Mouse (Mus musculus): ENCODE results near the gene Tbxas1.

Tbxas1 gene

GRCm38 (mm10) chr6:38960791-38961426 is 85.7 kb downstream of the Tbxas1 start:
- no peak for DNase-seq (ENCODE audit: low spot score)

GRCm38 (mm10) chr6:38961427-38962033 is 86.3 kb downstream of the Tbxas1 start:
- no peak for DNase-seq (ENCODE audit: low spot score)

GRCm38 (mm10) chr6:38966839-38967238 is 91.6 kb downstream of the Tbxas1 start:
- no peak for DNase-seq (ENCODE audit: low spot score)

GRCm38 (mm10) chr6:38967288-38967687 is 92.1 kb downstream of the Tbxas1 start:
- DNase-seq (ENCODE audit: low spot score) = no peak

GRCm38 (mm10) chr6:38967988-38968387 is 92.8 kb downstream of the Tbxas1 start:
- DNase-seq (ENCODE audit: low spot score) = no peak

- no peak for DNase-seq (ENCODE audit: low spot score)
Measured at GRCm38 (mm10) chr6:38969944-38970740, 94.9 kb downstream of the Tbxas1 start.

GRCm38 (mm10) chr6:38970759-38971158 is 95.6 kb downstream of the Tbxas1 start:
- DNase-seq (ENCODE audit: low spot score) = no peak

- no peak for DNase-seq (ENCODE audit: low spot score)
Measured at GRCm38 (mm10) chr6:38972826-38973225, 97.6 kb downstream of the Tbxas1 start.

GRCm38 (mm10) chr6:38973441-38974161 is 98.4 kb downstream of the Tbxas1 start:
- no peak for DNase-seq (ENCODE audit: low spot score)

- no peak for DNase-seq (ENCODE audit: low spot score)
Measured at GRCm38 (mm10) chr6:38974162-38974525, 98.9 kb downstream of the Tbxas1 start.

- DNase-seq (ENCODE audit: low spot score) = no peak
Measured at GRCm38 (mm10) chr6:38974536-38975268, 99.5 kb downstream of the Tbxas1 start.

- DNase-seq (ENCODE audit: low spot score) = no peak
Measured at GRCm38 (mm10) chr6:38975866-38976265, 100.7 kb downstream of the Tbxas1 start.

- DNase-seq (ENCODE audit: low spot score) = no peak
Measured at GRCm38 (mm10) chr6:38976355-38976754, 101.2 kb downstream of the Tbxas1 start.

GRCm38 (mm10) chr6:38980921-38981715 is 105.9 kb downstream of the Tbxas1 start:
- peak; percentile 60 for DNase-seq (ENCODE audit: low spot score)

- no peak for DNase-seq (ENCODE audit: low spot score)
Measured at GRCm38 (mm10) chr6:38982071-38982470, 106.9 kb downstream of the Tbxas1 start.

GRCm38 (mm10) chr6:38982656-38983055 is 107.5 kb downstream of the Tbxas1 start:
- DNase-seq (ENCODE audit: low spot score) = no peak

- DNase-seq (ENCODE audit: low spot score) = peak; percentile 73
Measured at GRCm38 (mm10) chr6:38983060-38983459, 107.9 kb downstream of the Tbxas1 start.

- no peak for DNase-seq (ENCODE audit: low spot score)
Measured at GRCm38 (mm10) chr6:38984626-38985025, 109.4 kb downstream of the Tbxas1 start.

GRCm38 (mm10) chr6:38986641-38987040 is 111.4 kb downstream of the Tbxas1 start:
- no peak for DNase-seq (ENCODE audit: low spot score)

- DNase-seq (ENCODE audit: low spot score) = peak; percentile 61
Measured at GRCm38 (mm10) chr6:38992016-38992415, 116.8 kb downstream of the Tbxas1 start.

GRCm38 (mm10) chr6:38995774-38996173 is 120.6 kb downstream of the Tbxas1 start:
- DNase-seq (ENCODE audit: low spot score) = no peak

All from yolk sac, embryonic 10.5 days (tissue).